Mouse (Mus musculus): ENCODE measurements around the gene Rela. TPM values are rescaled to one million over a fixed set of nuclear protein-coding genes. Genes with fewer than 3 reads are reported as not detected.

Gene Rela
- total and polyA plus RNA-seq, 2 experiments from 2014 or later: 22.9 to 26.3 TPM

DNA sequence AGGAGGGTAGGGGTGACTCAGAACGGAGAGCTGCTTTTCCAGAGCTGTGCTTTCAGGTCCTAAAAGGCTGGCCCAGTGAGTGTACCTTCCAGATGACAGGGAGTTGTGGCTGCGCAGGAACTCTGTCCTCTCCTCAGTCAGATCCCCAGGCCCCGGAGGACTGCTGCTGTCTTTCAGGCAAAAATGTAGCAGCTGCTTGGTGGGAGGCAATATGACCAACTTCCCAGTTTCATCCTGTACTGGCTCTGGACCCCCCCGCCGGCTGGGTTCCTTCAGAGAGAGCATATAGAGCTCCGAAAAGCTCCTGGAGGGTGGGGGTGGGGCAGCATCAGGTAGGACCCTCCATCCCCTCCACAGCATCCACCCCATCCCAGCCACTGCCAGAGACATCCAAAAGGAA, 15.3 kb downstream of the Rela start:
- peaks cover 11% of the 10 kb centered on the region; the same call in 1 of the 2 replicates for H3K4me1 ChIP-seq (ENCODE audit: control insufficient read depth, insufficient read depth)
- peaks cover 75% of the 10 kb centered on the region for H3K36me3 ChIP-seq (replicated peaks; ENCODE audit: control insufficient read depth, insufficient read depth, low read length)
- H3K27me3 ChIP-seq (ENCODE audit: control insufficient read depth, insufficient read depth, low read length): 0 out of 2 replicates have a peak, but pooled peaks cover 16% of the 10 kb centered on the region
- no peaks in the 10 kb centered on the region for H3K9me3 ChIP-seq (replicated peaks; ENCODE audit: control insufficient read depth, low read length)
- no peak overlapping the region for H3K9ac ChIP-seq (replicated peaks; ENCODE audit: low read depth, low read length)
- 86% methylated on average over 6 of the region's 6 CpGs for WGBS
- no peak overlapping the region for H3K4me3 ChIP-seq (ENCODE audit: low read depth, low read length)
- no peak overlapping the region for H3K4me2 ChIP-seq (ENCODE audit: low read depth, low read length)
- no peak for TF ChIP-seq CTCF (IDR thresholded peaks at IDR 0.05; ENCODE audit: low read depth)
- no peak for TF ChIP-seq EP300 (IDR thresholded peaks at IDR 0.05; ENCODE audit: low read depth)
- no peak for ATAC-seq (ENCODE audit: insufficient read depth, low read depth)
- no peak for DNase-seq (ENCODE audit: low spot score)
- no peak overlapping the region for H3K27ac ChIP-seq (ENCODE audit: low read depth)

DNA sequence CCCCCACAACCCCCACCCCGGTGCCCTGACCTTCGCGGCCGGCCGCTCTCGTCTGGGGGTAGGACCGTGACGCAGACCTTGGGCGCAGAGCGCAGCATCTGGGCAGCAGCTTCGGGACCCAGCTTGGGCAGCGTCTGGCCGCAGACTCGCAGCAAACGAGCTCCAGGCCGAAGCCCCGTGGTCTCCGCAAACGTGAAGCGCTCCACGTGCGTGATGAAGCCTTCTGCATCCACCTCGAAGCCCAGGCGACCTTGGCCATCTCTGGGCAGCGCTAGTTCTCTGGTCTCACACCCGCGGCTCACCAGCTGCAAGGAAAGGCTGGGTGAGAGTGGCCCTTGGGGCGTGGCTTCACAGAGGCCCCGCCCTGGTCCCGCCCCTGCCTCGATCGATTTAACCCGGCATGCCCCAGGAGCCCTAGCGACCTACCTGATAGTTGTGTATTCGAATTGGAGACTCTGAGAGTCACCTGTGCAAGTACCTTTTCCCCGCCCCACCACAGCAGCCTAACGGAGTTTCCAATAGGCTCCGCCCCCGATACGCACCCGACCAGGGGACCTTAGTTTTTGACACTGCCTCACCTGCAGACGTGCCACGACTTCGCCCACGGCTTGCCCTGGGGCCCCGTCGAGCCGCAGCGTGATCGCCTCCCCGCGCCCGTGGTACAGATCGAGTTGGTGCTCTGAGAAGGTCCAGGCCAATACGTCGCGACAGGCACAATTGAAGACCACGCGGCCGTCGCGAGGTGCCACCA, 16.9 kb downstream of the Rela start:
- H3K4me2 ChIP-seq (ENCODE audit: low read depth, low read length): peak overlapping the region; percentile 36
- TF ChIP-seq CTCF (IDR thresholded peaks at IDR 0.05; ENCODE audit: low read depth) (no peak), EP300 (IDR thresholded peaks at IDR 0.05; ENCODE audit: low read depth) (no peak)
- peaks cover 83% of the 10 kb centered on the region for H3K36me3 ChIP-seq (replicated peaks; ENCODE audit: control insufficient read depth, insufficient read depth, low read length)
- ATAC-seq (ENCODE audit: insufficient read depth, low read depth) (no peak), DNase-seq (ENCODE audit: low spot score) (no peak)
- 0 out of 2 replicates have a peak, but pooled peaks cover 16% of the 10 kb centered on the region for H3K27me3 ChIP-seq (ENCODE audit: control insufficient read depth, insufficient read depth, low read length)
- H3K4me1 ChIP-seq (ENCODE audit: control insufficient read depth, insufficient read depth): peaks cover 9% of the 10 kb centered on the region; the same call in 1 of the 2 replicates
- H3K4me3 ChIP-seq (ENCODE audit: low read depth, low read length): peak overlapping the region; percentile 25
- H3K9ac ChIP-seq (replicated peaks; ENCODE audit: low read depth, low read length): no peak overlapping the region
- 34% methylated on average over 61 of the region's 62 CpGs for WGBS
- H3K27ac ChIP-seq (ENCODE audit: low read depth): no peak overlapping the region
- no peaks in the 10 kb centered on the region for H3K9me3 ChIP-seq (replicated peaks; ENCODE audit: control insufficient read depth, low read length)

DNA sequence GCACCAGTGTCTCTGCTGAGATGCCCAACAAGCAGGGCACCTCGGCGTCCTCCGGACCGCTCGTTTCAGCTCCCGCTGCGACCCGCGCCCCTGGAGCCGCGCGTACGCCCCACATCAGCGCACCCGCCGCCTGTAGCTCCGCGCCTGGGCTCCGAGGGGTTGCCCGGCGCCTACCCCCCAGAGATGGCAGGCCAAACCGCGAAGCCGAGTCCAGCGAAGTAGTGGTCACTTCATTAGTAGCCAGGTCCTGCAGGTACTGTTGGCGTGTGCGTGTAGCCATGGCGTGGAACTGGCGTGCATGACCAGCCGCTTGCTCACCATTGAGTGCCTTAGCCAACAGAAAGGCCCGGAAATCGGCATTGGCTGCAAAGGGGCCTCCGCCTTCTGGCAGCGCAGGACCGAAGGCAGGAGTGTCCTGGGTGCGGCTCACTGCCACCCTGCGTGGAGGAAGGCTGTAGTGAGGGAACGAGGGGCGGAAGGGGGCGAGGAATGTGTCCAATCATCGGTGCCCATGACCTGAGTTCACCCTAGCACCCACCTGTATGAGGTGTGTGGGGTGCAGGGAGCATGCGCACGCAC, 17.5 kb downstream of the Rela start:
- Histone ChIP-seq H3K4me1 (ENCODE audit: control insufficient read depth, insufficient read depth) (peaks cover 3% of the 10 kb centered on the region; the same call in 1 of the 2 replicates), H3K9me3 (replicated peaks; ENCODE audit: control insufficient read depth, low read length) (no peaks in the 10 kb centered on the region), H3K4me2 (ENCODE audit: low read depth, low read length) (peak overlapping the region; percentile 36), H3K9ac (replicated peaks; ENCODE audit: low read depth, low read length) (no peak overlapping the region), H3K4me3 (ENCODE audit: low read depth, low read length) (peak overlapping the region; percentile 25), H3K36me3 (replicated peaks; ENCODE audit: control insufficient read depth, insufficient read depth, low read length) (peaks cover 86% of the 10 kb centered on the region), H3K27me3 (ENCODE audit: control insufficient read depth, insufficient read depth, low read length) (0 out of 2 replicates have a peak, but pooled peaks cover 16% of the 10 kb centered on the region), H3K27ac (ENCODE audit: low read depth) (no peak overlapping the region)
- 26% methylated on average over 43 of the region's 43 CpGs for WGBS
- ATAC-seq (ENCODE audit: insufficient read depth, low read depth) (no peak), DNase-seq (ENCODE audit: low spot score) (no peak)
- TF ChIP-seq CTCF (IDR thresholded peaks at IDR 0.05; ENCODE audit: low read depth) (no peak), EP300 (IDR thresholded peaks at IDR 0.05; ENCODE audit: low read depth) (no peak)

DNA sequence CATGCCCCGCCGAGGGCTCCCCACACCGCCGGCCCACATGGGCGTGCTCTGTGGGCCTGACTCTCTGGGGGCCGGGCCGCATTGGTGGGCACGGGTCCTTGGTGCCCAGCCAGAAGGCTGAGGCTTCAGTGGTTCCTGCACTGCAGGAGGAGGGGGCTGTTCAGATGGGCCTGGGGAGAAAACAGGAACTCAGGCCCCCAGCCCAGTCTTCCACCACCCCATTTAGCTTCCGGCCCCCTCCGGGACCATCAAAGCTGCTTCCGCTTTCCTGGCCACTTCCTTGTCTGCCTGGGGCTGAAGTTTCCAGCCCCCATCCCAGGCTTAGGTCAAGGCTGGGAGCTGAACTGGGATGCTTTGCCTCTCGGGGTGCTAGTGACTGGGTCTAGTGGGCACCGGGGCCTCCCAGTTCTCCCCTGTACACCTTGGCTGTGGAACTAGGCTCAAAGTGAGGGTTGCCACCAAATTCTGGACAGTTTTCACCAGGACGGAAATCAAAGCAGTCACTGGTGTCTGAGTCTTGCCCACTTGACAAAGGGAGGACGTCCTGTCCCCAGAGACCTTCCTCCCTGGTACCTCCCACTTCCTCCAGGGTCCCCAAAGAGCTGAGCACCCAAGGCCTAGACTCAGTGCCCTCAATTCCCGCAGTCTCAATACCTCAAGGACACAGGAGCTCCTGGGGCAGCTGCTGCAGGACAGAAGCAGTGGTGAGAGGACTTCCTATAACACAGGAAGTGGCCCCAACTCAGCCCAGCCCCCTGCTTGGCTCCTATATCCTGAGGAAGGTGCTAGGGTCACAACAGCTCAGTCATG, 23.9 kb downstream of the Rela start:
- no peak for ATAC-seq (ENCODE audit: insufficient read depth, low read depth)

DNA sequence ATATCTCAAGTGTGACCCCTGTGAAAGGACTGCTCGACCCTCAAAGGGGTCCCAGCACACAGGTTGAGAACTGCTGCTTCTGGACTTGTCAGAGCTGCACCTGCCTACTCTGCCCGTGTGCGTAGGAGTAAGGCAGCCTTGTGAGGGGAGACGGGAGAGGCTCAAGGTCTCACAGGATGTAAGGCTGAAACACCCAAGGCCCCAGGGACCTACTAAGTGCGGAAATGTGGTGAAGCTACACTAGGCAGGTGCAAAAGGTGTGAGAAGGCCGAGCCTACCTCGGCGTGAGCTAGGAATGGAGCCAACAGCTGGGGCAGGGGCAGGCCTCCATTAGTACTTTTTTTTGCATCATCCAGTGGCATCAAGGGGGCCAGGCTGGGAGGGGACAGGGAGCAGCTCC, 25.0 kb downstream of the Rela start:
- DNase-seq (ENCODE audit: low spot score) (no peak), ATAC-seq (ENCODE audit: insufficient read depth, low read depth) (no peak)
- Histone ChIP-seq H3K4me2 (ENCODE audit: low read depth, low read length) (peak overlapping the region; percentile 62), H3K9ac (replicated peaks; ENCODE audit: low read depth, low read length) (no peak overlapping the region), H3K36me3 (replicated peaks; ENCODE audit: control insufficient read depth, insufficient read depth, low read length) (peaks cover 49% of the 10 kb centered on the region), H3K4me3 (ENCODE audit: low read depth, low read length) (peak overlapping the region; percentile 60), H3K9me3 (replicated peaks; ENCODE audit: control insufficient read depth, low read length) (no peaks in the 10 kb centered on the region), H3K4me1 (ENCODE audit: control insufficient read depth, insufficient read depth) (peaks cover 5% of the 10 kb centered on the region; the same call in 1 of the 2 replicates), H3K27me3 (ENCODE audit: control insufficient read depth, insufficient read depth, low read length) (no peaks in the 10 kb centered on the region), H3K27ac (ENCODE audit: low read depth) (peak overlapping the region; percentile 84)
- 60% methylated on average over 8 of the region's 8 CpGs for WGBS
- no peak for TF ChIP-seq CTCF (IDR thresholded peaks at IDR 0.05; ENCODE audit: low read depth)
- no peak for TF ChIP-seq EP300 (IDR thresholded peaks at IDR 0.05; ENCODE audit: low read depth)

More for the DNA sequence above, 23.9 kb downstream of the Rela start:
- no peak overlapping the region; the same call in 1 of the 2 replicates for H3K9ac ChIP-seq (replicated peaks; ENCODE audit: low read depth, low read length)
- H3K4me3 ChIP-seq (ENCODE audit: low read depth, low read length): peak overlapping the region; percentile 27
- H3K4me2 ChIP-seq (ENCODE audit: low read depth, low read length): peak overlapping the region; percentile 62
- no peaks in the 10 kb centered on the region for H3K9me3 ChIP-seq (replicated peaks; ENCODE audit: control insufficient read depth, low read length)
- WGBS: 54% methylated on average over 16 of the region's 16 CpGs
- peak overlapping the region; percentile 84 for H3K27ac ChIP-seq (ENCODE audit: low read depth)
- TF ChIP-seq CTCF (IDR thresholded peaks at IDR 0.05; ENCODE audit: low read depth): no peak
- TF ChIP-seq EP300 (IDR thresholded peaks at IDR 0.05; ENCODE audit: low read depth): no peak
- no peaks in the 10 kb centered on the region for H3K27me3 ChIP-seq (ENCODE audit: control insufficient read depth, insufficient read depth, low read length)
- DNase-seq (ENCODE audit: low spot score): no peak
- H3K36me3 ChIP-seq (replicated peaks; ENCODE audit: control insufficient read depth, insufficient read depth, low read length): peaks cover 47% of the 10 kb centered on the region
- H3K4me1 ChIP-seq (ENCODE audit: control insufficient read depth, insufficient read depth): peaks cover 5% of the 10 kb centered on the region; the same call in 1 of the 2 replicates

Data from heart, postnatal 0 days (tissue).